Mouse (Mus musculus) liver, embryonic 14.5 days (tissue): ENCODE data around the gene Gngt2.
A peak's percentile ranks its signal among the peaks of the same experiment; 100 is the strongest.

Experiments
- CTCF ChIP-seq: IDR thresholded peaks from 2 replicates; pipeline ENCODE4 v1.5.1; 2016; ENCODE audit warnings: antibody characterized with exemption, low read depth, control low read depth
- EP300 ChIP-seq: IDR thresholded peaks from 2 replicates; pipeline ENCODE4 v1.6.1; 2016; ENCODE audit warnings: antibody characterized with exemption, low read depth

DNA sequence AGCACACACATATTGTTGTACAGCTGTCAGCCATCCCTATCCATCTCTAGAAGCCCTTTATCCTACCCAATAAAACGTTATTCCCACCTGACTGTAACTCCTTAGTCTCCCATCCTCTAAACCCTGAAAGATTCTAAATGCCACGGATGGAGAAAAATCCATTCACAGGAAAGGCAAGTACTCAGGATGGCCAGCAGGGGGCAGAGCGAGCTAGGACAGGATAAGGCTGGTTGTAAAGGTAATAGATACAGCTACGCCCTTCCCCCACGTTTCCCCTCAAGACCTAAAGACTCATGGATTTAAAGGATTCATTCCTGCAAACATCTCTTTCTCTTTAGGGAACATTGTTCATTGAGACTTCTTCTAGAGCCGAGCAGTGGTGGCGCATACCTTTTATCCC is 39.3 kb downstream of the Gngt2 start:
- peak; percentile 93 for TF ChIP-seq CTCF
- no peak for TF ChIP-seq EP300
